Mouse (Mus musculus) granulocyte monocyte progenitor cell, adult 5-6 weeks (primary cell): ENCODE data around the gene Rimbp2. TPM values are rescaled to one million over a fixed set of nuclear protein-coding genes. Genes with fewer than 3 reads are reported as not detected.

Source experiments
- ATAC-seq: replicated peaks from 2 replicates; pipeline ENCODE4 v1.8.0; 2016; ENCODE audit warnings: mild to moderate bottlenecking, moderate TSS enrichment, inconsistent platforms; ENCODE audit not compliant: poor library complexity, severe bottlenecking
- total RNA-seq, 2 experiments: library from RNA; stranded (forward) in 1 of 2; stranded (reverse) in 1 of 2; fragments of 200-712, 200-1000 nt in 1 of 2; fragments of >200 nt in 1 of 2; fragmentation: Nextera tagmentation in 1 of 2; gene quantifications; 2 replicates each; pipeline ENCODE4 v1.2.3; 2014 to 2017

Rimbp2 gene
- total RNA-seq, 2 experiments from 2014 or later = not detected

- ATAC-seq = no peak
These were observed 105.5 kb downstream of the Rimbp2 start for GRCm38 (mm10) chr5:128847806-128848205.

GRCm38 (mm10) chr5:128846433-128847040 lies 106.7 kb downstream of the Rimbp2 start:
- no peak for ATAC-seq

GRCm38 (mm10) chr5:128845033-128845432 lies 108.3 kb downstream of the Rimbp2 start:
- ATAC-seq = no peak

DNA sequence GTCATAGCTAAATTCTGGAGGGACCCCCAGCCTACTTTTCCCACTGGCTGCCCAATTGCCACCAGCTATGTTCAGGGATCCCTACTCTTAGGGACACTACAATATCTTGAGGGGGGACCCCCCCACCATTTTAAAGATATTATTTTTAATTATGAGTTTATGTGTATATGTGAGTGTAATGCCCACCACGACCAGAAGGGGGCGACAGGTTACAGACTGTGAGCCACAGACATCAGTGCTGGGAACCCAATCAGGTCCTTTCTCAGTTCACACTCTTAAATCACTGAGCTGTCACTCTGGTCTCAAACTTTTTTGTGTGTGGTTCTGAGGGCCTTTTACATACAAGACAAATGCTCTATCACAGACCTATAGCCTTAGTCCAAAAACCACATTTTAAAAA lies 109.3 kb downstream of the Rimbp2 start:
- ATAC-seq = no peak

DNA sequence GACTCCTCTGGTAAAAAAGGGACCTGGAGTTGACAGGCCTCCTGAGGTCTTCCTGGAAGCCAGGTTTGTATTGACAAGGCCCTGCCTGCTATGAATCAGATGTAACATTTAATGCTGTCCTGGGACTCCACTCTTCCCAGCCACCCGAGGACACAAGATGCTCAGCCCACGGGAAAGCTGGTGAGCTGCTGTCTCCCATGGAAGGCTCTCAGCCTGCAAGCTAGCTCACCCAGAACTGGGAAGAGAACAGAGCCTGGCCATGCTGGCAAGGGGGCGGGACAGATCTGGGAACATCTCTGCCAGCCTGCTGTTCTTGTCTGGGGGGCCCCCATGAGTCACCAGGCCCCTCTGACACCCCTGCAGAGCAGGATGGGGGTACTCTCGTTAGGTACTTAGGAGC lies 111.7 kb downstream of the Rimbp2 start:
- ATAC-seq = no peak

- no peak for ATAC-seq
These were observed 116.2 kb downstream of the Rimbp2 start for GRCm38 (mm10) chr5:128837045-128837444.

GRCm38 (mm10) chr5:128834126-128834525 lies 119.2 kb downstream of the Rimbp2 start:
- no peak for ATAC-seq

DNA sequence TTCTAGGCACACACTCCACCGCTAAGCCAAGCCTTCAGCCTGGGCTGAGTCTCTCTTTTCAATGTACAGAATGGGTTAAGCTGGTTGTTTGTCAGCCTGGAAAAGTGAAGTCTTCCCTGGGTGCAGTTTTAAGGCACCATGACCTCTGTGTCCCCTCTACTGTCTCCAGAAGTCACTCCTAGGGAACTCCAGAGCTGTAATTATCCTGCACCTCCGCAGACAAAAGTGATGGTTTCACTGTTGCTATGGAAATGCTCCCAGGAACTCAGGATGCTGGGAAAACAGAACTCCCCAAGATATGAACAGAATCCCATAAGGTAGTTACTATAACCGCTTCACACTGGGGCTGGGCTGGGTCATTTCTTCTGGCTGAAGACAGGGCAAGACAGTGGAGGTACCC lies 130.4 kb downstream of the Rimbp2 start:
- no peak for ATAC-seq

DNA sequence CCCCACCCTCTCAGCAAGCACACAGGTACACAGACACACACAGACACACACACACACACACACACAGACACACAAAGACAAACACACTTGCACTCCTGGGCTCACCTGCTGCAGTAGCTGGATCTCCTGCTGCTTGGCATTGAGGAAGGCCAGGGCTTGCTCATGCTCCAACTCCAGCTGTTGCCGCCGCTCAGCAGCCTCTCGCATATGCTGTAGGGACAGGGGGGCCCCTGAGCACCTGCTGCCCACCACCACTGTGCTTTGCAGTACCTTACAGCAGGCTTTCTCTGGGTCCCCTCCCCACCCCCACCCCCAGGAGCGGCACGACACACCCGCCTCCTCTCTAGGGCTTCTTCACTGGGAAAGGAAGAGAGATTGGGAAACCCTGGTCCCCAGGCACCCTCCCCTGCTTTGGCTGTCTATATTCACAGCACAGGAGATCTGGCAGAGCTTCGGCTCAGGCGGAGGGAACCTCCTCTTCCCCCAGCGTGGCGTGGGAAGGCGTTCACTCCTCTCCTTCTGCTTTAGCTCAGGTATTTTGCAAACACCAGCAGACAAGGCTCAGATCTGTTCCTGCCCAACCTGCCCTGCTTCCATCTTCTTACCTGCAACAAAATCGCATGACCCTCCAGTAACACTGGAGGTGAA lies 133.5 kb downstream of the Rimbp2 start:
- ATAC-seq = no peak

- no peak for ATAC-seq
These were observed 137.7 kb downstream of the Rimbp2 start for GRCm38 (mm10) chr5:128815629-128816028.

GRCm38 (mm10) chr5:128815078-128815477 lies 138.2 kb downstream of the Rimbp2 start:
- no peak for ATAC-seq

- no peak for ATAC-seq
These were observed 140.2 kb downstream of the Rimbp2 start for GRCm38 (mm10) chr5:128813121-128813520.

DNA sequence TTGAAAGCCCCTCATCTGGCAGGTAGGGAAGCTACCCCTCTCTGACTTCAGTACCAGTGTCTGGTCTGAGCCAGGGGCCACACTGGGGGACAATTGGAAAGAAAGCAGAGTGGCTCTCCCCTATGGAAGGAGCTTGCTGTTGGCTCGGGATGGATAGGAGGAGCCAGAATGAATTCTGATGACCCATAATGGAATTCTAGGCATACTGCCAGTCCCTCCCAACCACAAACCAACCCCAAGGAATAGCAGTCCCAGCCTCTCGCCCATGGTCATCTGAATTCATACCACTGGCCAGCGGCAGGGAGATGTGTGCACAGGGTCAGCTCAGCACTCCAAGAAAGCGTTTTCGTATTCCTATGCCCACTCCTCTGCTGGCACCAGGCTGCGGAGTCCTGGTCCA lies 141.9 kb downstream of the Rimbp2 start:
- no peak for ATAC-seq

DNA sequence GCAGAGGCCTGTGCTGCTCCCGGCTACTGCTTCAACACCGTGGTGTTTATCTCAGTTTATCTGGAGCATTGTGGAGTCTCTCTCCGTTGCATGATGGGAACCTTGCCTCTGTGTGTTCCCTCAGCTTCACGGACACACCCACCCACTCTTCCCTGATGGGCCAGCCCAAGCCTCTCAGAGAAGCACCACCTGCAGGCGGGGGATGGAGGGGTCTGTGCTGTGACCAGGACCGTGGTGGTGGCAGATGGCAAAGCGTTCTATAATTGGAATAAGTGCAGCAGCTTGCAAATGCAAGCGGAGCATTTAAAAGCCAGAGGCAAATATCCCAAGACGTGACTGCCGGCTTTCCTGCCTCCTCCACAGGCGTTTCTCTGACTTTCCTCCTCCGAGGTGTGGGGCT lies 143.3 kb downstream of the Rimbp2 start:
- no peak for ATAC-seq

GRCm38 (mm10) chr5:128809406-128809805 lies 143.9 kb downstream of the Rimbp2 start:
- ATAC-seq = no peak

GRCm38 (mm10) chr5:128808547-128809182 lies 144.6 kb downstream of the Rimbp2 start:
- no peak; the same call in 1 of the 2 replicates for ATAC-seq

DNA sequence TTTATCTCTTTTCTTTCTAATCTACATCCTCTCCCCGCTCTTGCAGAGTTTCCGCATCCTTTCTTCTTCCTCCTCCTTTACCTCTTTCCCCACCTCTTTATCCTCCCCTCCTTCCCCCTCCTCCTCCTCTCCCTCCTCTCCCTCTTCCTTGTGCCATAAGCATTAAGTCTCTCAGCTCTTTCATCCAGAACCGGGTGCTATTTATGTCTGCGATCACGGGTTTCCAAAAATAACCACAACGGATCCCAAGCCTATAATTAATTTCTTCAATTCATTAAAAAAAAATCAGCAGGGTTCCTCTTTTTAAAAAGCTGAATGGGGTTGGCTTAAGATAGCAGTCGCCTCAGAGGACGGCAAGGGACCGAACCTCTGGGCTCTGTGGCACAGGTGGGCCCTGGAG lies 145.9 kb downstream of the Rimbp2 start:
- no peak for ATAC-seq

DNA sequence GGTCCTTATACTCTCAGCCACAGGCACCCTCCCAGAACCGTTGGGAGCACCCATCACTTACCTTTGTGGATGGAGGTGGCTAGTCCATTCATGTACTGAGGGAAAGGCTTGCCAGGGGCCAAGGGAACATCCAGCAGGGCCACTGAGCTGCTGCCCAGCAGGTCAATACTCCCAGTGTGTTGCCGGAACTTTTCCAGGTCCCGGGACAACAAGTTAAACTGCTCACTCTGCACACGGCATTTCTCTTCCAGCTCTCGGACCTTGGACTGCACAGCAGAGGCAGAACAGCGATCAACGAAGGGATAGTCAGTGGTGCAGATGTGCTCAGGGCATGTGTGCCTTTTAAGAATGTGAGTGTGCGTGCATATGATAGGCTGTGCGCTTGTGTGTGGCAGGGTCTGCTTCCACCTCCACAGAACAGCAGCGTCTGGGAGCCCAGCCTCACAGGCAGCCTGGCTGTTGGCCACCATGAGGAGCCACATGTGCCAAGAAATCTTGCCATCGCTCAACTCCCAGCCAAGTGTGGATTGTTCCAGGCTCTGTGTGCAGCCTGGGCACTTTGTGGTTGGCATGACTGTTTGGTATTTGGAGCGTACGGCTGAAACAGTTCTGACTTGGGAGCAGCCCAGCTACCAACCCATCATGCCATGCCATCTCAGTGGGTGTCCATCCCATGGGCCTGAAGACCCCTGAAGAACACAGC lies 146.8 kb downstream of the Rimbp2 start:
- no peak for ATAC-seq

GRCm38 (mm10) chr5:128805092-128805491 lies 148.2 kb downstream of the Rimbp2 start:
- ATAC-seq = no peak

- no peak for ATAC-seq
These were observed 152.7 kb downstream of the Rimbp2 start for GRCm38 (mm10) chr5:128800592-128800991.

GRCm38 (mm10) chr5:128781621-128782020 lies 171.7 kb downstream of the Rimbp2 start:
- ATAC-seq = no peak
